Mouse (Mus musculus): ENCODE measurements at regions not wholly inside any gene's neighbourhood (a gene's known extent, or its start where the extent isn't known, plus 50 kb on each side); places are given as distances from the start of the nearest gene placed in this dataset.

DNA sequence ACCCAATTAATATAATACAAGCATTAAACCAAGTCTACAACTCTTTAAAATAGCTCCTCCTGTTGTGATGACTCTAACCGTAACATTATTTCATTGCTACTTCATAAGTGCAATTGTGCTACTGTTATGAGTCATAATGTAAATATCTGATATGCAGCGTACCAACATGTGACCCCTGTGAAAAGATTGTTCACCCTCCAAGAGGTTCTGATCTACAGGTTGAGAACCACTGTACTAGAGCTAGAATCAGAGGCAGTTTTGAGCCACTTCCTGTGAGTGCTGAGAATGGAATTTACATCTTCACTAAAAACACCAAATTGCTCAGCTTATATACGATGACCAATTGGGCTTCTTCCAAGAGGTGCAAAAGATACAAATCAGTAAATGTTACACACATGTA, 504.4 kb upstream of the Syt1 start:
- WGBS: 87% methylated on average over 3 of the region's 3 CpGs

DNA sequence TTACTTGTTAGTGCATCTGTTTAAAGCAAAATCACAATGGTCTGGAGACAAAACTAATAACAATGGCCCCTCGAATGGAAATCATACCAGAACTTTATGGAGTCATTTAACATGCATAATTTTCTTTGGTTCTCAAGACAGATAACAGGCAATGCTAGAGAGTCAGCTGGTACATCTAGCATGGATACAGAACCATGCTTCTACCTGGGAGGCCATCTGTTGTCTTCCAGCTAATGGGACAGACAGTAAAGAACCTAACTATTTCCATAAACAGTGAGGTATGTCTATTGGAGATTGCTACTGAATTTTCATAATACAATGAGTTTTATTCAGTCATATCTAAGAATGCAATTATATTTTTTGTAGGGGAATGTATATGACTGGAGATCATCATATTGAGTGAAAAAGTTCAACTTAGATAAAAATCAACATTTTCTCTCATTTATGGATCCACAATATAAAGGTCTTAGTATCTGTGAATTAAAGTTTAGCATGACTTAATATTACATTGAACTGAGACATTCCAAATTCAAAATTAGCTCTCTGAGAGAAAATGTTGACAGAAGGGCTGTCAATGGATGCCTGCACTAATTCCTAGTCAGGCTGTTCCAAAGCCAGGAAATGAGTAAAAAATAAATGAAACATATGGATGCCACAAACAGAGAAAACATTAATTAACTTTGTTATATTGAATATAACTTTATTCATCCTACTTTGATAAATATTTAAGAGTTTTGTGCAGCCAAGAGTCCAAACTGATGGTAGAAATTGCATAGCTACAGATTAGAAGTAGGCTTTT, 500.3 kb upstream of the Syt1 start:
- no peaks in the 10 kb centered on the region for H3K27me3 ChIP-seq
- no peaks in the 10 kb centered on the region for H3K4me1 ChIP-seq
- 69% methylated on average over 1 of the region's 1 CpGs for WGBS
- H3K4me3 ChIP-seq: no peak overlapping the region
- no peaks in the 10 kb centered on the region for H3K9me3 ChIP-seq
- H3K4me2 ChIP-seq (replicated peaks): no peak overlapping the region
- no peak for ATAC-seq (ENCODE audit: insufficient number of reproducible peaks, insufficient read depth, low FRiP score, low TSS enrichment)
- H3K36me3 ChIP-seq: no peaks in the 10 kb centered on the region
- no peak overlapping the region for H3K9ac ChIP-seq
- H3K27ac ChIP-seq: no peak overlapping the region

More for the DNA sequence above, 504.4 kb upstream of the Syt1 start:
- no peaks in the 10 kb centered on the region for H3K36me3 ChIP-seq
- ATAC-seq (ENCODE audit: insufficient number of reproducible peaks, insufficient read depth, low FRiP score, low TSS enrichment): no peak
- no peak overlapping the region for H3K9ac ChIP-seq
- H3K4me3 ChIP-seq: no peak overlapping the region
- no peaks in the 10 kb centered on the region for H3K9me3 ChIP-seq
- H3K4me2 ChIP-seq (replicated peaks): no peak overlapping the region
- no peaks in the 10 kb centered on the region for H3K4me1 ChIP-seq
- H3K27ac ChIP-seq: no peak overlapping the region
- no peaks in the 10 kb centered on the region for H3K27me3 ChIP-seq

DNA sequence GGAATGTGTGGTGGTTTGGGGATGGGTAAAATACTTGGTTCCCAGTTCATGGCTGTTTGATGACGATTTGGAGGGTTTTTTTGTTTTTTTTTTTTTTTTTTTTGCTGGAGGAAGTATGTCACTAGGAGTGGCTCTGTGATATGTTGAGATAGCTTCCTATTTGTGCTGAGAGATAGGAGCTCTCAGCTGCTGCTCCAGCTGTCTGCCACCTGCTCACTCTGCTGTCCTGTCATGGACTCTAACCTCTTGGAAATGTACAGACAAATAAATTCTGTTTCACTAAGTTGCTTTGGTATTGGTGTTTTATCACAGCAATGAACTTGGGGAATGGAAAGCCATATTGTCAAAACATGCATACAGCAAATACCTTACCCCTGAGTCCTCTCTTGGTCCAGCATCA, 497.8 kb upstream of the Syt1 start:
- 67% methylated on average over 1 of the region's 1 CpGs for WGBS
- no peak overlapping the region for H3K4me2 ChIP-seq (replicated peaks)
- no peaks in the 10 kb centered on the region for H3K36me3 ChIP-seq
- H3K9me3 ChIP-seq: no peaks in the 10 kb centered on the region
- ATAC-seq (ENCODE audit: insufficient number of reproducible peaks, insufficient read depth, low FRiP score, low TSS enrichment): no peak
- H3K4me3 ChIP-seq: no peak overlapping the region
- H3K27ac ChIP-seq: no peak overlapping the region
- H3K9ac ChIP-seq: no peak overlapping the region
- H3K4me1 ChIP-seq: no peaks in the 10 kb centered on the region
- no peaks in the 10 kb centered on the region for H3K27me3 ChIP-seq

DNA sequence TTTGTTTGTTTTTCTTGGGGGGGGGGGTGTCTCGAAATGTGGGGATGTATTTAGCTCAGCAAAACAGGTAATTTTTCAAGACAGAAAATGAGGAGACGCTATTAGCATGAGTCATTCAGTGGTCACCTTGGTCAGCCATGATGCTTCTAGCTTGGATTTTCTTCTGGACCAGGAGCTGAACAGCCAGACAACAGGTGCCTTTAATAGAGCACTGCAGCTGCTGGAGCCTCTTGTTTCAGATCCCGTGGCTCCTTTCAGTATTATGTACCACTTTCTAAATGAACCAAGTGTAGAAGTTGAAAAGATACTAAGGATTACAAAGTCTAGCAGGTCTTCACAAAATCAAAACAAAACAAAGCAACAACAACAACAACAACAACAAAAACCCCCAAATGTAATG, 496.4 kb upstream of the Syt1 start:
- Histone ChIP-seq H3K27me3 (no peaks in the 10 kb centered on the region), H3K36me3 (no peaks in the 10 kb centered on the region), H3K9me3 (no peaks in the 10 kb centered on the region), H3K9ac (no peak overlapping the region), H3K4me3 (no peak overlapping the region), H3K4me2 (replicated peaks) (no peak overlapping the region), H3K4me1 (no peaks in the 10 kb centered on the region), H3K27ac (no peak overlapping the region)
- no peak for ATAC-seq (ENCODE audit: insufficient number of reproducible peaks, insufficient read depth, low FRiP score, low TSS enrichment)
- WGBS: 60% methylated on average over 3 of the region's 3 CpGs

DNA sequence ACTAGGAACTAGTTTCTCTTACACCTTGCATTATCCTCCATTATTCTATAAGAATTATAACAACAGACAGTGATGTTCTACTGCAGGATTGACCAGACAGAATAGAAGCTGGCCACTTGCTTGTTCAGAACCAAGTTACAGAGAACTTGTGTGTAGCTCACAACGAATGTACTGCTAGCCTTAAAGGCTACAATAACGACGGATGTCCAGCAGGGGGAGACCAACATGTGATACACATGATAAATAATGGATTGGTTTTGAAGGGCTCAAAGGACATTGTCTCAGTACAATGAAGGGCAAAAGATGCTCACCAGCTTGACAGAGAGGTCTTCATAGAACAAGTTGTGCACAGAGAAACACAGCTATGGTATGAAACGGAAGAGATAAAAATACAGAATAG, 493.9 kb upstream of the Syt1 start:
- Histone ChIP-seq H3K27me3 (no peaks in the 10 kb centered on the region), H3K9me3 (no peaks in the 10 kb centered on the region), H3K4me2 (replicated peaks) (no peak overlapping the region), H3K4me3 (no peak overlapping the region), H3K27ac (no peak overlapping the region), H3K36me3 (no peaks in the 10 kb centered on the region), H3K9ac (no peak overlapping the region), H3K4me1 (no peaks in the 10 kb centered on the region)
- 55% methylated on average over 4 of the region's 4 CpGs for WGBS
- no peak for ATAC-seq (ENCODE audit: insufficient number of reproducible peaks, insufficient read depth, low FRiP score, low TSS enrichment)

DNA sequence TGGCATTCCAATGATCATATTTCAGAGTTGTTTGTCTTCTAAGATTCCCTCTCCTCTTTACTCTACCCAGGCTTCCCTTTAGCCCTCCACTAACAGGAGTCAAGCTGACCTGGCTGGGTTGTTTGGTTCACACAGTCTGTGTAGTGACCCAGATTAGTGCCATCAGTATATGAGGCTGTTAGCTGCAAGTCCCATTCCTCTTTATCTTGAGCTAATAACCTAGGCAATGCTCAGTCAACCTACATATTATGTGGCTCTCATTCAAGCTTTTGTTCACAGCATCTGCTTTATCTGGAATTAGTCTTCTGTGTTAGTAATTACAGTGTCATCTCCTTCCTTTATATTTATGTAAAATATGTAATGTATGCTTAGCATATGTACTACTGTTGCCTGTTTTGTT, 490.1 kb upstream of the Syt1 start:
- Histone ChIP-seq H3K4me3 (no peak overlapping the region), H3K9me3 (no peaks in the 10 kb centered on the region), H3K4me1 (no peaks in the 10 kb centered on the region), H3K27me3 (no peaks in the 10 kb centered on the region), H3K27ac (no peak overlapping the region), H3K9ac (no peak overlapping the region), H3K36me3 (no peaks in the 10 kb centered on the region), H3K4me2 (replicated peaks) (no peak overlapping the region)
- ATAC-seq (ENCODE audit: insufficient number of reproducible peaks, insufficient read depth, low FRiP score, low TSS enrichment): no peak

DNA sequence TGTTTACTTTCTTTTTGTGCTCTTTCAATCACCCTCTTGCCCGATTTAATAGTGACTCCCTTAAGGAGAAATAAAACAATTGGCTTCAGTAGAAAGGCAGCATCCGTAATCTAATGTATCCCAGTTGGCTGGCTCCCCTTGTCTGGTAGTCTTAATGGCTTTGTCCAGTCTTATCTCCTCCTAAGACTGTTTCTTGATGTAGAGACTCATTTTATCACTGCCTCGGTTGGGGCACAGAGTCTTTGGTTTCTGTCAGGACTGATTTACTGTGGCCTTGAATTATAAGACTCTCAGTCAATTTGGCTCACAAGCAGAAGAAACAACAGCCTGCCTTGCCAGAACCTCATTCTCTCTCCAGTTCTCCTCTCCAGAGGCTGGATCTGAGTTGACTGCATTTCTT, 487.5 kb upstream of the Syt1 start:
- Histone ChIP-seq H3K27ac (no peak overlapping the region), H3K36me3 (no peaks in the 10 kb centered on the region), H3K4me2 (replicated peaks) (no peak overlapping the region), H3K4me3 (no peak overlapping the region), H3K4me1 (no peaks in the 10 kb centered on the region), H3K9me3 (no peaks in the 10 kb centered on the region), H3K9ac (no peak overlapping the region), H3K27me3 (no peaks in the 10 kb centered on the region)
- ATAC-seq (ENCODE audit: insufficient number of reproducible peaks, insufficient read depth, low FRiP score, low TSS enrichment): no peak
- WGBS: 75% methylated on average over 3 of the region's 3 CpGs

DNA sequence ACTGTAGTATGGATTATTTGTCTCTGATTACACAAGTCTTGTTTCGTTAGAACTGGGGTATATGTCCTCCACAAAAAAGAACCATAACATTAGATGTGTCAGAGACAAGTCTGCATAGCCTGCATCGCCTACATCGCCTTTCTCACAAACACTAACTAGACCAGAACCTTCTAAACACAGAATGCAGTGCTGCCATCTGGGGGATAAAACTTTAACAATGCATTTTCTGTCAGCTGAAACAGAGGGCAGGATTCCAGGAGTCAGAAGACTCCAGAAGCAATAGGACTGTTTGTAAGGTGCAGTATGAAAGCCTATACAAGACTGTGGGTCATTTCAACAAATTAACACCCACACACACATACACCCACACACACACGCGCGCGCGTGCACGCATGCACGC, 485.4 kb upstream of the Syt1 start:
- no peaks in the 10 kb centered on the region for H3K27me3 ChIP-seq
- no peaks in the 10 kb centered on the region for H3K9me3 ChIP-seq
- 83% methylated on average over 10 of the region's 10 CpGs for WGBS
- no peak overlapping the region for H3K27ac ChIP-seq
- no peak overlapping the region for H3K9ac ChIP-seq
- H3K4me3 ChIP-seq: no peak overlapping the region
- no peaks in the 10 kb centered on the region for H3K36me3 ChIP-seq
- ATAC-seq (ENCODE audit: insufficient number of reproducible peaks, insufficient read depth, low FRiP score, low TSS enrichment): no peak
- no peaks in the 10 kb centered on the region for H3K4me1 ChIP-seq
- H3K4me2 ChIP-seq (replicated peaks): no peak overlapping the region

DNA sequence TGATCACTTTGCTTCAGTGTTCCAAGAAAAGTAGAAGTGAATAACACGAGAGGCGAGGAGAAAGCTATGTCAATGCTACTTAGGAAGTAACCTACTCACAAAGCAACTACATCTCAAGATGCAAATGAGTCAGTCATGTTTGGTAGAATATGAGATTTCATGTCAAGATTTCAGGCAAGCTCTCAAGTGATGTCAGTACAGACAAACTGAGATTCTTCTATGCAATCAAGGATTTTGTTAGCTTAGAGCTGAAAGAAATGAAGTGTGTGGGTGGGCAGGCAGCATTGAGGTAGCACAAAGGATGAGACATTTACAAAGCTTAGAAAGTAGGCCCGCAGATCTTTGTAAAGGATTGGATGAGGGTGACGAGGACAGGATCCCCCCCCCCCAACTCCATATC, 480.0 kb upstream of the Syt1 start:
- H3K9ac ChIP-seq: no peak overlapping the region
- H3K4me3 ChIP-seq: no peak overlapping the region
- H3K4me2 ChIP-seq (replicated peaks): no peak overlapping the region
- no peaks in the 10 kb centered on the region for H3K36me3 ChIP-seq
- no peak overlapping the region for H3K27ac ChIP-seq
- 80% methylated on average over 4 of the region's 4 CpGs for WGBS
- no peaks in the 10 kb centered on the region for H3K9me3 ChIP-seq
- H3K27me3 ChIP-seq: no peaks in the 10 kb centered on the region
- H3K4me1 ChIP-seq: no peaks in the 10 kb centered on the region
- ATAC-seq (ENCODE audit: insufficient number of reproducible peaks, insufficient read depth, low FRiP score, low TSS enrichment): no peak

DNA sequence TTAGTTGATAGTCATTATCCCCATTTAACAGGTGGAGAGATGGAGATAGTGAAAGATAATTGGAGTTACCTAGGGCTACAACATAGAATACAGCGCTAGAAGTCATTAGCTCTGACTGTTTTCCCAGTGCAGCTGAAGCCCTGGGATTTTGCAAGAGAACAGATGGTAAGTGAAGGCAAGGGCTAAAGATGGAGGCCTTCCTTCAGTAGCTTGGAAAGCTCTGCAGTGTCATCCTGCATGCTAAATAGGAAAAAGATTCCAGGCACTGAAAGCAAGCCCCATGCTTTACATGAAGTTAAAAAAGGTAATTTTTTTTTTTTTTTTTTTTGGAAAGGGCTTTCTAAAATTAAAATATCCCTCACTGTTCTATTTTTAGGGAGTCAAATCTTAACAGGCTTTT, 477.2 kb upstream of the Syt1 start:
- Histone ChIP-seq H3K27ac (no peak overlapping the region), H3K36me3 (no peaks in the 10 kb centered on the region), H3K9me3 (no peaks in the 10 kb centered on the region), H3K27me3 (no peaks in the 10 kb centered on the region), H3K4me3 (no peak overlapping the region), H3K4me2 (replicated peaks) (no peak overlapping the region), H3K4me1 (no peaks in the 10 kb centered on the region), H3K9ac (no peak overlapping the region)
- no peak for ATAC-seq (ENCODE audit: insufficient number of reproducible peaks, insufficient read depth, low FRiP score, low TSS enrichment)
- 97% methylated on average over 1 of the region's 1 CpGs for WGBS

DNA sequence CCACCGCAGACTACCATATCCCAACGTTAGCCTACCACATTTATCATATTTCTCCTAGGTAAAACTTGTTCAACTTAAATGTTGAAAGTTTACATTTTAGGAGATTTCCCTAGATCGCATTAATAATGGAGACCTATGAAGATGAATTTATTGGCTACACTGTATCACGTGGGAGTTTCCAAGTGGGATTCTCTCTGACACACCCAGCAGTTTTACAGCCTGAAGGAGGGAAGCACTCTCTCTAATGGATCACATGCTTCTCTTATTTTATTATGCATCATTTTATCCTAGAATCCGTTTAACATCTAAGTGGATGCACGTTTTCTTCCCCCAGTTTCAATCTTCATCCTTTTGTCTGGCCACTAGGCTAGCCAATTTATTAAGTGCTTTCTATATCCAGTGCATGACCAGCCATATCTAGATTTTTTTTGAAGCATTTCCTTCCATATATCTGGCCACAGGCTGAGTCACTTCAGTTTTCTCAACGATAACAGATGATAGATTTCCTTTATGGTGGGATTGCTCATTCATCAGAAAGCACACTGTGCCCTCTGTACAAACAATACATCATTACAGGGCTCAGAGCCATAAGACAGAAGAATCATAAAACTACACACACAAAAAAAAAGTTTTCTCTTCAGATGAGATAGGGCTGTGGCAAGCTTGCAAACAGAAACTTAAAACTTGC, 476.3 kb upstream of the Syt1 start:
- no peak overlapping the region for H3K27ac ChIP-seq
- no peak overlapping the region for H3K4me3 ChIP-seq
- H3K27me3 ChIP-seq: no peaks in the 10 kb centered on the region
- no peaks in the 10 kb centered on the region for H3K9me3 ChIP-seq
- H3K9ac ChIP-seq: no peak overlapping the region
- 85% methylated on average over 7 of the region's 7 CpGs for WGBS
- ATAC-seq (ENCODE audit: insufficient number of reproducible peaks, insufficient read depth, low FRiP score, low TSS enrichment): no peak
- no peaks in the 10 kb centered on the region for H3K4me1 ChIP-seq
- H3K4me2 ChIP-seq (replicated peaks): no peak overlapping the region
- H3K36me3 ChIP-seq: no peaks in the 10 kb centered on the region

DNA sequence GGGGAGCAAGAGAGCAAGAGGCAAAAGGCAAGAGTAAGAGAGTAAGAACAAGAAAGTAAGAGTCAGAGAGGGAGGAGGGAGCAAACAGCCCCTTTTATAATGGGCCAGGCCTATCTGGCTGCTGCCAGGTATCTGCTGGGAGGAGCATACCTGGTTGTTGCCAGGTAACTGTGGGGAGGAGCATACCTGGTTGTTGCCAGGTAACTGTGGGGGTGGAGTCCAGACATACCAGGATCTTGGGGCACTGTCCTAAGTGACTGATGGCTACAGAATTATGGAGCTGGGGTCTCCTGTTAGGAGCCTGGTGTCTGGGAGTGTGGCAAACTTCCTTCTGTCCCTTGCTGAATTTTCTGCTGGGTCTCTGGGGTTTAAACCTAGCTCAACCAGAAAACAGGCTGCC, 469.8 kb upstream of the Syt1 start:
- H3K27ac ChIP-seq: no peak overlapping the region
- no peaks in the 10 kb centered on the region for H3K4me1 ChIP-seq
- H3K27me3 ChIP-seq: no peaks in the 10 kb centered on the region
- H3K4me2 ChIP-seq (replicated peaks): no peak overlapping the region
- H3K9me3 ChIP-seq: no peaks in the 10 kb centered on the region
- H3K9ac ChIP-seq: no peak overlapping the region
- no peak overlapping the region for H3K4me3 ChIP-seq
- no peaks in the 10 kb centered on the region for H3K36me3 ChIP-seq
- ATAC-seq (ENCODE audit: insufficient number of reproducible peaks, insufficient read depth, low FRiP score, low TSS enrichment): no peak

Measured in embryonic facial prominence, embryonic 12.5 days (tissue).